Mouse (Mus musculus) hindbrain, embryonic 14.5 days (tissue): ENCODE results near the gene Lama2. TPM values are rescaled to one million over a fixed set of nuclear protein-coding genes. Genes with fewer than 3 reads are reported as not detected.

Experiments
- ATAC-seq: fragments of 200-750 bp; cut with Nextera tagmentation; 2 replicates; pipeline ENCODE4 v1.8.0; 2017; ENCODE audit warnings: moderate number of reproducible peaks, mild to moderate bottlenecking, moderate TSS enrichment, moderate library complexity; ENCODE audit not compliant: low FRiP score
- DNase-seq: peaks from one replicate; pipeline ENCODE4 v3.0.0-alpha.2; 2015; ENCODE audit warnings: low spot score
- H3K27ac ChIP-seq: fragments of 300-500 bp; sonication (generic); 2 replicates; pipeline ENCODE4 v1.5.1; 2014; ENCODE audit warnings: mild to moderate bottlenecking, moderate library complexity
- H3K27me3 ChIP-seq: fragments of 300-500 bp; sonication (generic); 2 replicates; pipeline ENCODE4 v1.6.1; 2014; ENCODE audit warnings: mild to moderate bottlenecking, low read length, mixed read lengths; ENCODE audit not compliant: control insufficient read depth, insufficient read depth
- H3K36me3 ChIP-seq: fragments of 300-500 bp; sonication (generic); replicated peaks from 2 replicates; pipeline ENCODE4 v1.6.1; 2014; ENCODE audit not compliant: control insufficient read depth, insufficient read depth
- H3K4me1 ChIP-seq: fragments of 300-500 bp; sonication (generic); replicated peaks from 2 replicates; pipeline ENCODE4 v1.6.1; 2014; ENCODE audit warnings: antibody characterized with exemption, low read length, mixed read lengths; ENCODE audit not compliant: control insufficient read depth, insufficient read depth
- H3K4me2 ChIP-seq: fragments of 300-500 bp; sonication (generic); replicated peaks from 2 replicates; pipeline ENCODE4 v1.6.1; 2014; ENCODE audit warnings: mild to moderate bottlenecking, moderate library complexity
- H3K4me3 ChIP-seq: fragments of 300-500 bp; sonication (generic); replicated peaks from 2 replicates; pipeline ENCODE4 v1.5.1; 2014; ENCODE audit warnings: mild to moderate bottlenecking, low read length
- H3K9ac ChIP-seq: fragments of 300-500 bp; sonication (generic); 2 replicates; pipeline ENCODE4 v1.6.1; 2014
- H3K9me3 ChIP-seq: fragments of 300-500 bp; sonication (generic); 2 replicates; pipeline ENCODE4 v1.6.1; 2016; ENCODE audit warnings: low read length; ENCODE audit not compliant: control insufficient read depth
- WGBS: fragments of 180-500 bp; shearing (Covaris S2); extraction: QIAGEN DNeasy Blood & Tissue Kit; methylation state at CpG from one replicate; pipeline ENCODE4 v1.1.7; 2014; 5-methylcytosine and 5-hydroxymethylcytosine counted together
- polyA plus RNA-seq: library from polyadenylated mRNA; unstranded; fragments of >200 nt; fragmentation: Nextera tagmentation; extraction: Ambion mirVana; gene quantifications from 2 replicates; pipeline ENCODE4 v1.2.1, GENCODE M21; 2014

Gene Lama2
- polyA plus RNA-seq, 1 experiment from 2014 or later, result 11.2 TPM

- WGBS, result 20% methylated on average over 18 of the region's 18 CpGs
Measured at GRCm38 (mm10) chr10:27616641-27617415, 2.7 kb downstream of the Lama2 start.

DNA sequence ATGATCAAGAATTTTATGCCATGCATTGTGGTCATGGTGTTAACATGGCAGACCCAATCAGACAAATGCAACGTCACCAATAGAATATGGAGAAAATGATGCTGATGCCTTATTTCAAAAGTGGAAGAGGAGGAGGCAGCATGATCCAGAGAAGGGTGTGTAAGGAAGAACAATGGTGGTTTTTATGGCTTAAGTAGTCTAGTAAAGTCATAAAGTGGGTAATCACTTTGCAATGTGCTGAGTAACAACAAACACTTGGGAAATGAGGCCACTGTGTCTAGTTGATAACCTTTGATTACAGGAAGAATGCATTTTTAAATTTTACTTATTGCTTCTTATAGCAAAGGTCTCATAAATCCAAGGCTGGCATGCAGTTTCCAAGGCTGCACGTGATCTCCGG lies 23.9 kb downstream of the Lama2 start:
- WGBS, result 93% methylated on average over 3 of the region's 3 CpGs
- H3K9ac ChIP-seq, result no peak overlapping the region
- no peak overlapping the region for H3K4me3 ChIP-seq
- H3K27ac ChIP-seq, result no peak overlapping the region
- H3K9me3 ChIP-seq, result no peaks in the 10 kb centered on the region
- ATAC-seq, result no peak
- H3K4me1 ChIP-seq, result no peaks in the 10 kb centered on the region
- no peaks in the 10 kb centered on the region for H3K27me3 ChIP-seq
- no peaks in the 10 kb centered on the region for H3K36me3 ChIP-seq
- no peak overlapping the region for H3K4me2 ChIP-seq
- no peak for DNase-seq

More at GRCm38 (mm10) chr10:27616641-27617415, 2.7 kb downstream of the Lama2 start:
- peak overlapping the region; percentile 51 for H3K4me2 ChIP-seq
- H3K9ac ChIP-seq, result peak overlapping the region; percentile 39; the same call in 1 of the 2 replicates
- H3K36me3 ChIP-seq, result no peaks in the 10 kb centered on the region
- H3K4me1 ChIP-seq, result peaks cover 7% of the 10 kb centered on the region
- H3K4me3 ChIP-seq, result peak overlapping the region; percentile 22; the same call in 1 of the 2 replicates
- no peak overlapping the region for H3K27ac ChIP-seq
- no peaks in the 10 kb centered on the region for H3K27me3 ChIP-seq
- ATAC-seq (peak; percentile 53; the same call in 1 of the 2 replicates), DNase-seq (no peak)
- H3K9me3 ChIP-seq, result no peaks in the 10 kb centered on the region

DNA sequence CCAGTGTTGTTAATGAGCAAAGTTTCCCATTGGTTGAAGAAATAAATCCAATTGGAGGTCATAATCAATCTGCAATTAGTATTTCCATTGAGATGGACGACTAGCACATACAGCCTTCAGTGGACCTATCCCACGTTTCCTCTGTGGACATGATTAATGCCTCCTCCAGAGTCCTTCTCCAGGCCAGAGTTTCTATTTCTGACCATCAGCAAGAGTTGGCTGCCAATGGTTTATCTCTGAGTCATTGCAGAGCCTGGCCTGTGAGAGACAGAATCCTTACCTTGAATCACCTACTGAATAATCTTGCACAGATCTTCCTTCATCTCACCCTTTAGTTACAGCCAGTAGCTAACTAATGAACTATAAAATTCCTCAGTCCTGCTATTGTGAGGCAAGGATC lies 86.3 kb downstream of the Lama2 start:
- H3K4me3 ChIP-seq, result no peak overlapping the region
- H3K9me3 ChIP-seq, result no peaks in the 10 kb centered on the region
- no peak for DNase-seq
- no peak overlapping the region for H3K27ac ChIP-seq
- ATAC-seq, result no peak
- H3K9ac ChIP-seq, result no peak overlapping the region
- H3K27me3 ChIP-seq, result no peaks in the 10 kb centered on the region
- H3K4me2 ChIP-seq, result no peak overlapping the region
- no peaks in the 10 kb centered on the region for H3K4me1 ChIP-seq
- WGBS, result 86% methylated on average over 2 of the region's 2 CpGs
- no peaks in the 10 kb centered on the region for H3K36me3 ChIP-seq

GRCm38 (mm10) chr10:27508847-27509459 lies 110.6 kb downstream of the Lama2 start:
- ATAC-seq, result peak; percentile 65; the same call in 1 of the 2 replicates
- peak; percentile 37 for DNase-seq
- Histone ChIP-seq H3K36me3 (no peaks in the 10 kb centered on the region), H3K27me3 (no peaks in the 10 kb centered on the region), H3K27ac (0 out of 2 replicates have a peak overlapping the region, but pooled peaks have one; percentile 49), H3K9ac (no peak overlapping the region), H3K9me3 (no peaks in the 10 kb centered on the region), H3K4me1 (0 out of 2 replicates have a peak, but pooled peaks cover 4% of the 10 kb centered on the region), H3K4me2 (no peak overlapping the region), H3K4me3 (no peak overlapping the region)
- 50% methylated on average over 3 of the region's 3 CpGs for WGBS

- no peak for DNase-seq
- H3K4me2 ChIP-seq, result no peak overlapping the region
- H3K4me1 ChIP-seq, result no peaks in the 10 kb centered on the region
Measured at GRCm38 (mm10) chr10:27500863-27501262, 118.7 kb downstream of the Lama2 start.

GRCm38 (mm10) chr10:27488452-27488851 lies 131.1 kb downstream of the Lama2 start:
- H3K27me3 ChIP-seq, result no peaks in the 10 kb centered on the region
- H3K4me2 ChIP-seq, result no peak overlapping the region
- ATAC-seq (no peak), DNase-seq (no peak)
- WGBS, result 92% methylated on average over 1 of the region's 1 CpGs
- no peak overlapping the region for H3K4me3 ChIP-seq
- no peak overlapping the region for H3K27ac ChIP-seq
- no peaks in the 10 kb centered on the region for H3K4me1 ChIP-seq
- no peaks in the 10 kb centered on the region for H3K36me3 ChIP-seq
- H3K9ac ChIP-seq, result no peak overlapping the region
- H3K9me3 ChIP-seq, result no peaks in the 10 kb centered on the region

More at GRCm38 (mm10) chr10:27500863-27501262, 118.7 kb downstream of the Lama2 start:
- ATAC-seq, result no peak
- Histone ChIP-seq H3K27me3 (no peaks in the 10 kb centered on the region), H3K4me3 (no peak overlapping the region), H3K9ac (no peak overlapping the region), H3K27ac (no peak overlapping the region), H3K36me3 (no peaks in the 10 kb centered on the region), H3K9me3 (no peaks in the 10 kb centered on the region)
- 74% methylated on average over 3 of the region's 3 CpGs for WGBS

- Histone ChIP-seq H3K27ac (no peak overlapping the region), H3K4me3 (no peak overlapping the region), H3K9me3 (no peaks in the 10 kb centered on the region), H3K27me3 (no peaks in the 10 kb centered on the region), H3K4me1 (no peaks in the 10 kb centered on the region), H3K36me3 (no peaks in the 10 kb centered on the region), H3K4me2 (no peak overlapping the region), H3K9ac (no peak overlapping the region)
- 87% methylated on average over 1 of the region's 1 CpGs for WGBS
- DNase-seq, result no peak
- ATAC-seq, result no peak
Measured at GRCm38 (mm10) chr10:27484041-27484440, 135.5 kb downstream of the Lama2 start.

DNA sequence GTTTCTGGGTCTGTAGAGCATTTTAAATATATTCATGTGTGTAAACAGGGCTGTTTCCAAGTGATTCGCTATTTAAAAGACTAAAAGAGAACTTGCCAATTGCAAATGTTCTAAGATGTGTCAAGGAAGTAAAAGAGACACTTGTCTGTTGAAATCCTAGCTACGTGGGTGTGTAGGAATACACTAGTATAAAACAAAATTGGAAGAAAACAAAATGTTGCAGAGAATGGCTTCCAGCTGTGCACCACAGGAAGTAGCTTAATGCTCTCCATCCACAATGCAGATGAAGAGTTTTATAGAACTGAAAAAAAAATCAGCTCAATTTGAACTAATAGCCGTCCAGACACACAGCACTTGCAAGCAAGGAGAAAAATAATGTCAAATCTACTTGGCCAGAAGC lies 144.0 kb downstream of the Lama2 start:
- Histone ChIP-seq H3K4me1 (no peaks in the 10 kb centered on the region), H3K4me3 (no peak overlapping the region), H3K4me2 (no peak overlapping the region), H3K9me3 (no peaks in the 10 kb centered on the region), H3K27me3 (no peaks in the 10 kb centered on the region), H3K27ac (no peak overlapping the region), H3K9ac (no peak overlapping the region), H3K36me3 (no peaks in the 10 kb centered on the region)
- DNase-seq (no peak), ATAC-seq (no peak)
- 34% methylated on average over 3 of the region's 3 CpGs for WGBS

- no peak overlapping the region for H3K9ac ChIP-seq
- H3K27ac ChIP-seq, result no peak overlapping the region
- no peaks in the 10 kb centered on the region for H3K27me3 ChIP-seq
- ATAC-seq (peak; percentile 60; the same call in 1 of the 2 replicates), DNase-seq (no peak)
- H3K4me2 ChIP-seq, result no peak overlapping the region
- 19% methylated on average over 1 of the region's 1 CpGs for WGBS
- H3K9me3 ChIP-seq, result no peaks in the 10 kb centered on the region
- H3K4me1 ChIP-seq, result no peaks in the 10 kb centered on the region
- no peaks in the 10 kb centered on the region for H3K36me3 ChIP-seq
- H3K4me3 ChIP-seq, result no peak overlapping the region
Measured at GRCm38 (mm10) chr10:27468274-27468673, 151.3 kb downstream of the Lama2 start.
